25 mouse cellular contexts compared by ENCODE assay signal in the genomic region with DNA sequence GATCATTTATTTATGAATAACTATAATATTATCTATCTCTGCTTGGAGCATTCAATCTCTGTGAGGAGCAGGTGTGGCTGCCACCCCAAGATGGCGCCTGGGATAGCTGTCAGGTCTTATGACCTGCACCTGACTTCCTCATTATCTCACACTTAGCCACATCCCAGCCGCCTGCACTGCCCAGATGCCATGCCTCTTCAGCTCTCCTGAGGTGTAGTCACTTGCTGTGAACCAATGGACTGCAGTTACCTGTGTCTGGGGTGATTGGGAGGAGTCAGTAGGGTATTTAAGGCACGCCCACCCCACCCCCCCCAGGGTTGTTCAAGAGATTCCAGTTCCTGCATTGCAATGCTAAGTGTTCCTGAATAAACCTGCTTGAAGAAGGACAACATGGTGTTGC.
"Had no signal": no experiment of that assay in that cellular context is flagged by ENCODE, and none has a peak within 500 bp of the region (broad histone marks: within the 10 kb centered on the region; RNA-seq: fewer than 3 reads in every experiment).

No protein-coding gene starts in this region.

- H3K4me3 ChIP-seq: heart, embryonic 10.5 days; heart, embryonic 13.5 days; heart, embryonic 15.5 days; hindbrain, embryonic 13.5 days; hindbrain, embryonic 15.5 days; kidney, embryonic 15.5 days; limb, embryonic 13.5 days; limb, embryonic 15.5 days; liver, embryonic 13.5 days; liver, embryonic 15.5 days had no signal

- H3K27ac ChIP-seq: heart, embryonic 10.5 days; heart, embryonic 13.5 days; heart, embryonic 15.5 days; hindbrain, embryonic 13.5 days; hindbrain, embryonic 15.5 days; hindbrain, postnatal 0 days; kidney, embryonic 15.5 days; kidney, postnatal 0 days; limb, embryonic 13.5 days; limb, embryonic 15.5 days; liver, embryonic 13.5 days; liver, embryonic 15.5 days had no signal

- H3K9me3 ChIP-seq: heart, embryonic 10.5 days; heart, embryonic 13.5 days; heart, embryonic 15.5 days; hindbrain, embryonic 13.5 days; hindbrain, embryonic 15.5 days; kidney, embryonic 15.5 days; limb, embryonic 13.5 days; limb, embryonic 15.5 days; liver, embryonic 13.5 days; liver, embryonic 15.5 days had no signal

- DNase-seq: gastrocnemius, postnatal 14 days; gastrocnemius, postnatal 36 days; heart, adult 18-20 months; heart, postnatal 14 days; heart, postnatal 36 days; kidney, adult 11 months; kidney, adult 2 months; kidney, postnatal 14 days; kidney, postnatal 36 days; layer of hippocampus, adult 9-11 months; layer of hippocampus, postnatal 36 days; left cerebral cortex, postnatal 4 days; liver, embryonic 13.5 days had no signal

- H3K4me1 ChIP-seq: heart, embryonic 10.5 days; heart, embryonic 13.5 days; heart, embryonic 15.5 days; hindbrain, embryonic 13.5 days; hindbrain, embryonic 15.5 days; kidney, embryonic 15.5 days; limb, embryonic 13.5 days; limb, embryonic 15.5 days; liver, embryonic 13.5 days; liver, embryonic 15.5 days had no signal

- ATAC-seq: hindbrain, postnatal 0 days; intestine, embryonic 16.5 days had no signal

- H3K36me3 ChIP-seq: heart, embryonic 10.5 days; heart, embryonic 13.5 days; heart, embryonic 15.5 days; hindbrain, embryonic 13.5 days; hindbrain, embryonic 15.5 days; kidney, embryonic 15.5 days; limb, embryonic 13.5 days; limb, embryonic 15.5 days; liver, embryonic 13.5 days; liver, embryonic 15.5 days had no signal

- H3K27me3 ChIP-seq: heart, embryonic 13.5 days; heart, embryonic 15.5 days; hindbrain, embryonic 13.5 days; hindbrain, embryonic 15.5 days; kidney, embryonic 15.5 days; limb, embryonic 13.5 days; limb, embryonic 15.5 days; liver, embryonic 13.5 days; liver, embryonic 15.5 days had no signal

- H3K4me2 ChIP-seq: heart, embryonic 13.5 days; heart, embryonic 15.5 days; hindbrain, embryonic 13.5 days; hindbrain, embryonic 15.5 days; kidney, embryonic 15.5 days; limb, embryonic 13.5 days; limb, embryonic 15.5 days; liver, embryonic 13.5 days; liver, embryonic 15.5 days had no signal

- H3K9ac ChIP-seq: heart, embryonic 13.5 days; heart, embryonic 15.5 days; hindbrain, embryonic 13.5 days; hindbrain, embryonic 15.5 days; kidney, embryonic 15.5 days; limb, embryonic 13.5 days; limb, embryonic 15.5 days; liver, embryonic 13.5 days; liver, embryonic 15.5 days had no signal
